Mouse (Mus musculus) gastrocnemius, adult 8-10 months (tissue): ENCODE measurements around the gene Phb2. TPM values are rescaled to one million over a fixed set of nuclear protein-coding genes. Genes with fewer than 3 reads are reported as not detected.
A peak's percentile ranks its signal among the peaks of the same experiment; 100 is the strongest.

Experiments used
- DNase-seq, 2 experiments: peaks; one replicate each; pipeline ENCODE4 v3.0.0; 2022; ENCODE audit warnings: low spot score in 2 of 2
- total RNA-seq, 4 experiments: library from RNA; stranded (reverse); gene quantifications; 2 replicates each; pipeline ENCODE4 v1.2.4; 2022

The Phb2 gene
- total RNA-seq, 4 experiments from 2014 or later: 140 to 157 (median 153) TPM

GRCm38 (mm10) chr6:124720904-124721303, 8.8 kb downstream of the Phb2 start:
- no peak for DNase-seq

- no peak for DNase-seq
These were observed 10.8 kb downstream of the Phb2 start for GRCm38 (mm10) chr6:124722876-124723473.

GRCm38 (mm10) chr6:124723541-124723940, 11.4 kb downstream of the Phb2 start:
- no peak for DNase-seq

- no peak for DNase-seq
These were observed 12.3 kb downstream of the Phb2 start for GRCm38 (mm10) chr6:124724472-124724871.

- no peak for DNase-seq
These were observed 16.5 kb downstream of the Phb2 start for GRCm38 (mm10) chr6:124728621-124729020.

GRCm38 (mm10) chr6:124729850-124730705, 17.9 kb downstream of the Phb2 start:
- no peak for DNase-seq

GRCm38 (mm10) chr6:124731038-124731437, 18.9 kb downstream of the Phb2 start:
- no peak for DNase-seq

- no peak for DNase-seq
These were observed 20.6 kb downstream of the Phb2 start for GRCm38 (mm10) chr6:124732476-124733370.

- DNase-seq: no peak
These were observed 22.3 kb downstream of the Phb2 start for GRCm38 (mm10) chr6:124734417-124734816.

GRCm38 (mm10) chr6:124737040-124737439, 24.9 kb downstream of the Phb2 start:
- no peak for DNase-seq

- no peak for DNase-seq
These were observed 26.4 kb downstream of the Phb2 start, which contains the start of gene Ptpn6 for GRCm38 (mm10) chr6:124738511-124739023. Gene Ptpn6 (minus strand): TSS chr6:124738714.

- DNase-seq: no peak
These were observed 27.2 kb downstream of the Phb2 start for GRCm38 (mm10) chr6:124739231-124739796.

- DNase-seq: no peak
These were observed 28.2 kb downstream of the Phb2 start for GRCm38 (mm10) chr6:124740211-124740887.

- peak; percentile 77 to 81 for DNase-seq
These were observed 29.0 kb downstream of the Phb2 start, which contains the start of gene Grcc10 for GRCm38 (mm10) chr6:124740888-124741761. Gene Grcc10 (minus strand): TSS chr6:124741374.

GRCm38 (mm10) chr6:124741842-124742241, 29.7 kb downstream of the Phb2 start:
- no peak for DNase-seq

- no peak for DNase-seq
These were observed 30.8 kb downstream of the Phb2 start for GRCm38 (mm10) chr6:124742839-124743514.

GRCm38 (mm10) chr6:124743647-124744046, 31.5 kb downstream of the Phb2 start:
- DNase-seq: no peak

GRCm38 (mm10) chr6:124744755-124745321, 32.7 kb downstream of the Phb2 start:
- peak in 1 of 2 experiments; percentile 21 for DNase-seq
